Mouse (Mus musculus): Measurements from ENCODE around the gene Ndufv3.

- TF ChIP-seq POLR2A (IDR thresholded peaks at IDR 0.05; ENCODE audit: borderline replicate concordance, extremely low read depth, low read depth, low read length) (no peak), CTCF (IDR thresholded peaks at IDR 0.05; ENCODE audit: insufficient read depth, low read length) (no peak)
These were observed 44.9 kb downstream of the Ndufv3 start for GRCm38 (mm10) chr17:31564858-31565140.
